Mouse (Mus musculus) G1E (cell line): ENCODE measurements around the gene Tmem44.

ENCODE experiments used
- CTCF ChIP-seq: IDR thresholded peaks from 2 replicates; pipeline ENCODE4 v1.5.1; 2012; ENCODE audit warnings: low read depth, low read length, inconsistent platforms, mixed read lengths
- GATA1 ChIP-seq: IDR thresholded peaks from 2 replicates; pipeline ENCODE4 v1.6.1; 2012; ENCODE audit warnings: borderline replicate concordance, low read length, inconsistent platforms, mixed read lengths
- GATA2 ChIP-seq: IDR thresholded peaks from 2 replicates; pipeline ENCODE4 v1.6.1; 2012; ENCODE audit warnings: low read depth, low read length, inconsistent platforms, borderline replicate concordance
- POLR2AphosphoS5 ChIP-seq: IDR thresholded peaks from 2 replicates; pipeline ENCODE4 v1.6.1; 2012; ENCODE audit warnings: low read depth, low read length, inconsistent platforms; ENCODE audit not compliant: insufficient replicate concordance
- TAL1 ChIP-seq: conservative IDR thresholded peaks from 2 replicates; pipeline ENCODE4 v1.6.1; 2012; ENCODE audit warnings: low read depth, low read length, inconsistent platforms, mixed read lengths

DNA sequence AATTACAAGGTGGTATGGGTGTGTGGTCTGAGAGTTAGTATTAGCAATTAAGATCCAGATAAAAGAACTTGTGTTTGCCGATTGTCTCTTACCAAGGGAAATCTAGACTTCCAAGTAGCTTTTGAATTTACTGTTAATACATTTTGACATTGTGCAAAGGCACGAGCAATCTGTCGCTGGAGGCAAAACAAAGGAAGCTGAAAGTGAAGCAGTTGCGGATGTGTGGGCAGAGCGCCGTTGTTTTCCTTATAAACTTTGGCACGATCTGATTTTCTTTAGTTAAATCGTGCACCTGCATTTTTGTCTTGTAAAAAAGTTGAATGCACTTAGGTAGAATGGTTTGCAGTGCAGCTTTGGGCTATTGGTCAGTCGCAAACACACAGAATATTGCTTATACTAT lies 40.6 kb downstream of the Tmem44 start:
- TF ChIP-seq CTCF (no peak), GATA2 (no peak), POLR2AphosphoS5 (no peak), GATA1 (no peak), TAL1 (no peak)
